Mouse (Mus musculus) retina, postnatal 1 day (tissue): ENCODE measurements around the gene Fam189b.
"Not testable (repeated sequence)": the region's sequence is repeated elsewhere in the genome, so short reads cannot be mapped to it uniquely, and the experiment has no call there.

Source experiments
- DNase-seq: peaks from one replicate; pipeline ENCODE4 v3.0.0-alpha.2; 2012

The Fam189b gene

DNA sequence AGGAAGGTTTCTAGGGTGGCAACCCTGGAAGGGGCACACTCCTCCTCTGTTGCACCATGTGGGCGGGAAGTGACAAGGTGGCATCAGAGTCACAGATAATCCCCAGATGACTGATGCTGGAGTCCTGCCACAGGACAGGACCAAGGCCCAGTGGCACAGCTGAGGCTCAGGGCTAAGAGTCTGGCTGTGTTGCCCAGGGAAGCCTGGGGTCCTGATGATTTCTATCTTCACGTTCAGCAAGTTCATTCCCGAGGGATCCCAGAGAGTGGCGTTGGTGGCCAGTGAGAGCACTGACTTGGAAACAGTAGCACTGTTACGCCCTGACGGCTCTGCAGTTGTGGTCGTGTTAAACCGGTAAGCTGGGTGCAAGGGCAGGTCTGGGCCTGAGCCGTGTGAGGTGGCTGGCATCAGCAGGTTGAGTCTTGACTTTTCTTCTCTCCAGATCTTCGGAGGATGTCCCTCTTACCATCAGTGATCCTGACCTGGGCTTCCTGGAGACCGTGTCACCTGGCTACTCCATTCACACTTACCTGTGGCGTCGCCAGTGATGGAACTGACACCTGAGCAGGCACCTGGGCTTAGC, 25.2 kb downstream of the Fam189b start:
- no peak for DNase-seq

DNA sequence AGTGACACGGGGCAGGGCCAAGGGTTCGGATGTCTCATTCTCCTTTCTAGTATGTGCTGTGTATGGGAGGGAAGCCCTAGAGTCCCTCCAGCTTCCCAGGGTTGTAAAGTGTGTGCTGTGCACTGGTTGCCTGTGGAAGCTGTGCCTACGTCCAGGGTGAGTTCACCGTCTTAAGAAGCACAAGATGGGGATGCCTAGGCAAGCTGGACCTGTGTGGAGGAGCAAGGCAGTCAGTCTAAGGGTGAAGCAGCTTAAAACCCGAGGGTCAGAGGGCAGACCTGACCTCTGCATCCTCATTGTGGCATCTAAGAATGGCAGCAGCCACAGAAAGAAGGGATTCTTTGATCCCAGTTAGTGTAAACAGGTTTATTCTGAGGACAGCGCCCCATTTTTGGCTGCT, 25.8 kb downstream of the Fam189b start:
- DNase-seq, result no peak

DNA sequence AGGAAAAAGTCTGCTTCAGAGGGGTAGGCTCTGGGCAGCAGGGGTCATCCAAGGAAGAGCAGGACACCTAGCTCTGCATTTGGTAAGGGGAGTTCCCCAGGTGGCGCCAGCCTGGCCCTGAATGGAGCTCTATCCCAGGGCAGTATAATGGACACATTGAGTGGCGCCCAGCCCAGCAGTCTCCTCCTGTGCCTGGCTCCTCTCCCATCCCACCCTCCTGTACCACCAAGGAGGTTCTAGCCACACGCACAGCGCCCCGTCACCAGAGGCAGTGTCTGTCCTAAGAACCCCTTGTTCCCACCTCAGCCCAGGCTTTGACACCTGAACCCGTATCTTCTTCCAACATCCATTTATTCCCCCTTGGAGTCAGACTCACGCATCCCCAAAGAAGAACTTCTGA, 26.8 kb downstream of the Fam189b start:
- DNase-seq, result no peak

DNA sequence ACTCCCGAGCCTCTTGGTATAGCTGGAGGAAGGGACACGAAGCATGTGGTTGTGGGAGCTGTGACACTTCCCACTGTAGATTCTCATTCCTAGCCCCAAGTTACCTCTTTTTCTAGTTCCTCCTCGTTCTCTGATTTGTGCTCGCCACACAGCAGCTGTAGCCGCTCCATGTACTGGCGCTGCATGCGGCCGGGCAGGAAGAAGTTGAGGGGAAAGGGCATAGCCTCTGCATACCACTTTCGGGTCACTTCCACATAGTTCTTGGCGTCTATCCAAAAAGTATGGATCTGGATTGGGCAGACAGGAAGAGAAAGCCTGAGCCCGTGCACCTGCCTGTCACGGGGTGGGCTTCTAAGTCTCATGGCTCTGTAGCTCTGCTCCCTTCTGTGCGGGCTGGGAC, 27.2 kb downstream of the Fam189b start:
- no peak for DNase-seq

DNA sequence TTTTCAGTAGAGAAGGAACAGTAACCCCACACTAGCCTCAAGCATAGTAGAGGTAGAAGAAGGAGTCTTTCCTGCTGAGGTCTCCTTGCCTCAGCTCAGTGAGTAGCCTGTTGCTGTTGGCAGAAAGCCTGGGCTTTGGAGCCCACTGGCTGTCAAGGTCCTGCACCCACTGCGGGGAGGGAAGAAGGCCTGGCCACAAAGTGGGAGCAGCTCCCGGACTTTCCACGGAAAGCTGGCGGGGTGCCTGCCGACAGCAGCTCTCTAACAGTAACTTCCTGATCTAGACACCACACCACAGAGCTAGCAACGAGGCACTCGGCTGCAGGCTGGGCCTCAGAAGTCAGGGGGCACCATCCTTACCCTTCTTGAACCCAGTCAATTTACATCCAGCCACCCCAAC, 27.8 kb downstream of the Fam189b start:
- DNase-seq, result no peak

DNA sequence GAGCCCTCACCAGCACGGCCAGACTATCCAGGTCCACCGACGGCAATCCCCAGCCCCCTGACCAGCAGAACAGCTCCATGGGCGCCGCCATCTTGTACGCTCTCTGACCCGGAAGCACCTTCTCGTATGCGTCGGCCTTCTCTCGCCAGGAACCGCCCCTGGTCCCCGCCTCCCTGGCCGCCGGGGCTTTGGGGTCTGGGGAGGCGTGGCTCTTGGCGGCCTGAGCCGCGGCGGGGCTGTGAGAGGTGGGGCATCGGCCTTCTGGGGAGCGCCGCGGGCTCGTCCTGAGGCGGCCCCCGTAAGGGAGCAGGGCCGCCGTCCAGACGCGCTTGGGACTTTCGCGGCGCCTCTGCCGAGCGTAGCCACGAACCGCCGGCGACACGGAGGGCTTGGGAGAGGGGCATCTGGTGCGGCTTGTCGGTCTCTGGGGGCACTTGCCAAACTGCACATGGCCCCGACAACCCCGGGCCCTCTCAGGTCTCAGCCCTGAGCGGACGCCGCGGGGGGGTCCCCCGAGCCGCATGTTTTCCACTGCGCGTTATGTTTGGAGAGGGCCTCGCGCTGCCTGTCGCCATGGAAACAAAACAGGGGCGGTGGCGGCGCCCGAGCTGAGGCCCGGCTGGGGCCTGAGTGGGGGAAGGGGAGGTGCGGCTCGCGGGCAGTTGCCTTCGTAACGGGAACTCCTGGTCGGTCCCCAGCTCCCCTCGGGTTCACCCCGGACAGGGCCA, 31.0 kb downstream of the Fam189b start:
- peak; percentile 97 for DNase-seq

DNA sequence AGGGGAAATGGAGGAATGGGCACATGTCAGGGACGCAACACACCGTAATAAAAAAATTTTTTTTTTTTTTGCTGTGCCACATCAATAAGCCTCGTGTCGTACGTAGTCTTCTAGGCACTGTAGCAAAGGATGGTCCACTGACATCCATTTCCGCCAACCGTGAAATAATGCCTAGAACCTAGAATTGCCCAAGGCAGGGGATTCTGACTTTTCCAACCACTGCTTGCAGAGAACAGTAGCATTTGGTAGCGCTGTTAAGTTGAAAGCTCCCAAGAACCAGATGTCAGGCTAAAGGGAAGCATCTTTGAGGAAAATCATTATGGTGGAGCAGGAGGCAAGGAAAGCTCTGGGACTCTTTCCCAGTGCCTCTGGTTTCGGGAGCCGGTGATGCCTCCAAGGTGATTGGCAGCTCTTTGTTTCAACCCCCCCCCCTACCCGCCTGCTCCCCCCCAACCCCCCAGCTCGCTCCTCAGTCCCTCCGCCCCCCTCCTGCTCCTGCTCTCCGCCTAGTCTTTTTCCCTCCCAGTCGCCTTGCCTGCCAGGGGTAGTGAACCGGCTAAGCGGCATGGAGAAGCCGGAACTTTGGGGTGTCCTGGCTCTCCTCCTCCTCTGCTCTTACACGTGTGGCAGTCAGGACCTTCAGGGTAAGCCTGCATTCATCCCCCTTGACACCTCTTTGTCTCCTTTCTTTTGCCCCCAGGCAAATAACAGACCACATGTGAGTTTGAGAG, 31.9 kb downstream of the Fam189b start, which contains the start of gene Thbs3:
Gene Thbs3 (plus strand): TSS at position 500 of the 731 bp plus-strand sequence.
- DNase-seq, result peak; percentile 68

DNA sequence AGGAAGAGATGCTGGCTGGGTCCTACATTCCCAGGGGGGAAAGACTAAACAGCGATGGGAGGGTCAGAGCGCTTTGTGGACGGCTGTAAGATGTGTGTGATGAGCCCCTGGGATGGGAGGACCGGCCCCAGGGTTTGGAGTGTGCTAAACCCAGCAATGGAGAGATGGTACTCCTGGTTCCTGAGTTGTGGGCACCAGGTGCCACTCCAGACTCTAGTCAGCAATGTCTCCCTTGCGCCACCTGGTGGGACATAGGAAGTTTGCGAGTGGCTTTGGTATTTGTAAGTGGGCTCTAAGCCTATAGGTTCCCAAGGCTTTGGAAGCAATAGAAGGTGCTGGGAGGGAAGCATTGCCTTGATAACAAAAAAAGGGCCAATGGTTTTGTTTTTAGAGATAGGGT, 32.9 kb downstream of the Fam189b start:
- DNase-seq, result peak; percentile 93

DNA sequence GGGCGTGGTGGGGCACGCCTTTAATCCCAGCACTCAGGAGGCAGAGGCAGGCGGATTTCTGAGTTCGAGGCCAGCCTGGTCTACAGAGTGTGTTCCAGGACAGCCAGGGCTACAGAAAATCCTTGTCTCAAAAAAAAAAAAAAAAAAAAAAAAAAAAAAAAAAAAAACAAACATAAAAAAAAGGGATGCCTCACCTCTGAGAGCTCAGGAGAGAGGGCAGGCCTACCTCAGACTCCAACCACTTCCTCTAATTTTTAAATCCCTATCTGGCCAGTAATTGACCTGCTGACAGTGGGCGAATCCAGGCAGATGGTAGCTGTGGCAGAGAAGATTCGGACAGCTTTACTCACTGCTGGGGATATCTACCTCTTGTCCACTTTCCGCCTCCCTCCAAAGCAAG, 33.5 kb downstream of the Fam189b start:
- DNase-seq, result not testable (repeated sequence)

DNA sequence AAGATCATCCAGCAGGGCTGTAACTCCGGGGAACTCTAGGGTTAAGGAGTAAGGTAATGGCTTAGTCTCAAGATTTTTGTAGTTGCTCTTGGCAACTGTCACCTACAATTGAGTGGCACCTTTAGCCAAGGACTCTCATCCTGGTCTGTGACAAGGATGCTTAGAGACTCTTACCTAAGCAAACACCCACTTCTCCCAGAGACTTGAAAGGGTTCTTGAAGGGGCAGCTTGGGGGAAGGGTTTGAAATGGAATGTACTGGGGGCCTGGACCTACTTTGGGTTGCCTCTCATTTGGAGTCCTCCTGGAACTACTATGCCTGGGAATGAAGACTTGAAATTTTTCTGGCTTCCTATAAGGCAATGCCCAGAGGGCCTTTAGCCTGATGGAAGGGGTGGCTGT, 35.3 kb downstream of the Fam189b start:
- no peak for DNase-seq

DNA sequence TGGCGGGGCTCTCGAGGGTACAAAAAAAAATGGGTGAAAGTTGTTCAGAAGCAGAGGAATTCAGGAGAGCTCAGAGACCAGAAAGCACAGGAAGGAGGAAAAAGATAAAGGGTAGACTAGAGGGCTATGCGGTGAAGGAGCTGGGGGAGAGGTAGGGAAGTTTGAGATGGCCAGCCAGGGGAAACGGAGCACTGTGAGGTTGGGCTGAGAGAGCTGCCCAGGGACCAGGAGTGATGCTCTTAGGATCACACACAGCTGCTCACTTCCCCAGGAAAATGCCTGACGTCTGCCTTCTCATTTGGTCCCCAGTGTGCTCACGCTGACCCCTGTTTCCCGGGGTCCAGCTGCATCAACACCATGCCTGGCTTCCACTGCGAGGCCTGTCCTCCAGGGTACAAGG, 36.6 kb downstream of the Fam189b start:
- DNase-seq, result no peak

DNA sequence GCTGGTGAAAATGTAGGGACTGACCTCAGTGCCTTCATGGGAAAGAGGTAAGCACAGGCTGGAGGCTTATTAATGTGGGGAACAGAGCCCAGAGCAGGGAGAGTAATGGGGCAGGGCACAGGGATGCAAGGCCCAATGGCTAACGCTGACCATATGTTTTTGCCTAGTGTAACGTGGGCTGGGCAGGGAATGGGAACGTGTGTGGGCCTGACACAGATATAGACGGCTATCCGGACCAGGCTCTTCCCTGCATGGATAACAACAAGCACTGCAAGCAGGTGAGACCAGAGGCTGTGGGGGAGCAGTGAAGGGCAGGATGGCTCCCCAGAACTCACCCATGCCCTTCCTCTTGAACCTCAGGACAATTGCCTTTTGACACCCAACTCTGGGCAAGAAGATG, 38.2 kb downstream of the Fam189b start:
- DNase-seq, result no peak

DNA sequence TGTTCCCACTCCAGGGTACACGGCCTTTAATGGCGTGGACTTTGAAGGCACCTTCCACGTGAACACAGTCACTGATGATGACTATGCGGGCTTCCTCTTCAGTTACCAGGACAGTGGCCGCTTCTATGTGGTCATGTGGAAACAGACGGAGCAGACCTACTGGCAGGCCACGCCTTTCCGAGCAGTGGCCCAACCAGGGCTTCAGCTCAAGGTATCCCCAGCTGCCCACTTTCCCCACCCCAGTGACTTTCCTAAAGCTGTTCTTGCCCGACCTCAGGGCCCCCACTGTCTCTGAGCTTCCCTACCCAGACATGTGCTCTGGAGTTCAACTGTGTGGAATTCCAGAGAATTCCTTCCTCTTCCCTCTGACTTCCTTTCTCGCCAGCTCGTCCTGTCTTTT, 41.9 kb downstream of the Fam189b start:
- DNase-seq, result no peak

DNA sequence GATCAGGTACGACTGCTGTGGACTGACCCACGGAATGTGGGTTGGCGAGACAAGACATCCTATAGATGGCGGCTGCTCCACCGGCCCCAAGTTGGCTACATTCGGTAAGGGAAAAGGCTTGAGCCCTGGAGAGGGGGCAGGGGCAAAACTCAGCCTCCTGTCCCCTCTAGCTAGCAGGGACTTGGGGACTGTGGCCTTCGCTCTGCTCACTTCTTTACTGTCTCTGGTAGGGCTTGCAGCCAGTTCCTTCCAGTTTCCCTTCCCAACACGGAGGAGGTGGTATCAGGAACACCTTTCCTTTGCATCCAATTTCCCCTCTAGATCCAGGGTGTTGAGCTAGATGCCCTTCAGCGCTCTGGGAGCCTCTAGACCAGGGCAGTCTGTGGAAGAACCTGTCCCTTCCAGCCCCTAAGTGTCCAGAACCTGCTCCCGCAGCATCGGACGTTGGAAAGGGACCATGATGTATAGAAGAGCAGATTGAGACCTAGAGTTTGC, 42.4 kb downstream of the Fam189b start:
- DNase-seq, result no peak

DNA sequence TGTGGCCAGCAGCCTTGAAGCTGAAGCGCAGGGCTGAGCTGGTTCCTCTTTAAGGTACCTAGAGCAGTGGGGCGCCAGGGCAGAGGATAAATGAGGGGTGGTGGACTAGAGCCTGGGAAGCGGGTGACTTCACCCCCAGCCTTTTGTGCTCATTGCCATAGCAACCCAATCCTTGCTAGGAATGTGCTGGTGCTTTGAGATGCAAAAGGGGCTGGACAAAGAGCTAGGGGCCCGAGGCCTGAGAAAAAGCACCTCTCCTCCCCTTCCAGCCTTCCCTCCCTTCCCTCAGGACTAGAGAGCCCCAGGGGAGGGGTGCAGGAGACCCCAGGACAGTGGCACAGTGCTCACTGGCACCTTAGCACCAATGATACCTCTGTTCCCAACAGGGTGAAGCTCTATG, 43.0 kb downstream of the Fam189b start:
- peak; percentile 72 for DNase-seq

DNA sequence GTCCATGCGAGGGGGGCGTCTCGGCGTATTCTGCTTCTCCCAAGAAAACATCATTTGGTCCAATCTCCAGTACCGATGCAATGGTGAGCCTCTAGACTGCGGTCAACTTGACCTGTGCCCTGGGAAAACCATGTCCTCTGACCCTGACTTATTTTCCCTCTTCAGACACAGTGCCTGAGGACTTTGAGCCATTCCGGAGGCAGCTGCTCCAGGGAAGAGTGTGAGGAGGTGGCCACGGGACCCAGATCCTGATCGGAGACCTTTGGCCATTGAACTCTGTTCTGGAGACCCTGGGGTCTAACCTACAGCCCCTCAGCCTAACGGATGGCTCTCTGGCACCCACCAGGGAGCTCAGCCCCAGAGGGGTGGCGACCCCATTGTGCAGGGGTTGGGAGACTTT, 43.4 kb downstream of the Fam189b start:
- DNase-seq, result no peak

DNA sequence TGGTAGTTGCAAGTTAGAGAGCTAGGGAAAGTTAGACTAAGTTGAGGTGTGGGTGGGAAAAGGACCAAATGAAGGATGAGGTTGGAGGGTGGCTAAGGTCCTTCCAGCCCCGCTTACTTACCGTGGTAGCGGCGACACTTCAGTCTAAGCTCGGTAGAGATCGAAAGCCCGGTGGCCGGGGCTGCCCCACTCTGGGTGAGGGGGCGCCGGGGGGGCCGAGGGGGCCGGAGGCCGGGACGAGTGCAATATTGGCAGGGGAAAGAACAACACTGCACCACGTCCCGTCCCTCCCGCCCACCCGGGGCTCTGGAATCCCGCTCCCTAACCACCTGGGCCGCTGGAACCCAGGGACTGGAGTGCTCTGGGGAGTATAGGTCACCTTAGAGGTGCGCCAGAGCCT, 44.0 kb downstream of the Fam189b start, which contains the start of gene Mtx1:
Gene Mtx1 (minus strand): TSS at position 189 of the 400 bp plus-strand sequence.
- DNase-seq, result no peak

DNA sequence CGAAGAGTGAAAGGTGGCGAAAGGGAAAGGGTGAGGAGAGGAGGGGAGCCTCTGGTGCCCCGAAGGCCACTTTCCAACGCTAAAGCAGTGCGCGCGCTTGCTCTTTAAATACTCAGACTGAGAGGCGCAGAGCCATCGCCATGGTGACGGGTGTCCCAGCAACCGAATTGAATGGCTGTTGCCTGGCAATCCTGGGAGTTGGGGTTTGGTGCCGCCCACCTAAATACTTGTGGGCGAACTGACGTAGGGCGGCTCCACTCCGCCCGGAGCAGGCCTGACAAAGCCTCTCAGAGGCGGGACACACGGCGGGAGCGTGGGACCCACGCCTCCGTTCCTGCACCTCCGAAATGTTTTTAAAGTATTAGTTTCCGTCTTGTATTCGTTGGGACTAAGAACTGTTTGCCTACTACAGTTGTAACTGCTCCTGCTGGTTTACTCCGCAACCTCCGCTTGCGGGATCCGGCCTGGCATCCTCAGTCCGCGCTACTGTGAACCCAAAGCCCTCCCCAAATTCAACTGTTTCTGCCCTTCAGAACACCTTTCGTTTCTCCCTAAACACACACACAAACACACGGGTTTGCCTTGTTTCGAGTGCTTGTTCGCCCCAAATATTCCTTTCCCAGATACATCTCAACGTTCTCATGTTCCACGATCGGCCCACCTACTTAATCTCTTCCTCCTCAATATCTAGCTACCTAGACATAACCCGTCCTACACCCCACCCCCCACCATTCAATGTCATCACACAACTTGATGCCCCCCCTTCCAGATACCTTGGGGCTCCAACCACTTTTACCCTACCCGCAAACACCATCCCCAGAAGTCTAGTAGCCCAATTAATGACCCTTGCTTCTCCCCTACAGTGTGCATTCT, 44.6 kb downstream of the Fam189b start:
- DNase-seq, result peak; percentile 97

DNA sequence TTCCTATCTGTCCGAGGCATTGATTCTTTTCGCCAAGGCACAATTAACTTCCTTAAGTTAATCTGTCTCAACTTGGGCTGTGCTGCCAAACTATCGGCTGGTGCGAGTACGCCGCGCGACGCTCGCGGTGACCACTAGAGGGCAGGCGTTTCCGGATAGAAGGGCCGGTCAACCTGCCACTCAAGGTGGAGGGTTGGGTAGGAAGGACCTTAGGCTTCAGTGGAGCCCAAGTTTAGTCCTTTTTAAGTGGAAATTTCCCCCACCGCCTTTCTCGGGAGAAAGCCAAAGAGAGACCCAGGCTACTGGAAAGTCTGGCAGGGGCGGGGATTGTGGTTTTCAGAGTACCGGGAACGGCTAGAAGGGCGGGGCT, 45.2 kb downstream of the Fam189b start:
- DNase-seq, result peak; percentile 87

DNA sequence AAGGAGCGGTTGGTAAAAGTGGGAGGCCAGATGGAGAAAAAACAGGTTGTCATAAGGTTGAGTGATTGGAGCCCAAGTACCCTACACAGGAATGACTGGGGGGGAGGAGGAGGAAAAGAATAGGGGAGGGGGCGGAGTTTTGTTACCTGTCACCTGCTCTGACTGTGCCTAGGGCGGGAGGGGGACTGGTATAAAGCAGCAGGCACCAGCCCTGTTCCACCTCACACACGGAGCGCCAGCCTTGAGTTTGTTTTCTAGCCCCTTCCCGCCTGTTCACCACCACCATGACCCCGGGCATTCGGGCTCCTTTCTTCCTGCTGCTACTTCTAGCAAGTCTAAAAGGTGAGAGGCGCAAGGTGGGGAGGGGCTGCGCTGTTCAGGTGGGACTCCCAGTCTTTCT, 45.9 kb downstream of the Fam189b start, which contains the start of gene Muc1:
Gene Muc1 (plus strand): TSS at position 222 of the 400 bp plus-strand sequence.
- DNase-seq, result no peak

DNA sequence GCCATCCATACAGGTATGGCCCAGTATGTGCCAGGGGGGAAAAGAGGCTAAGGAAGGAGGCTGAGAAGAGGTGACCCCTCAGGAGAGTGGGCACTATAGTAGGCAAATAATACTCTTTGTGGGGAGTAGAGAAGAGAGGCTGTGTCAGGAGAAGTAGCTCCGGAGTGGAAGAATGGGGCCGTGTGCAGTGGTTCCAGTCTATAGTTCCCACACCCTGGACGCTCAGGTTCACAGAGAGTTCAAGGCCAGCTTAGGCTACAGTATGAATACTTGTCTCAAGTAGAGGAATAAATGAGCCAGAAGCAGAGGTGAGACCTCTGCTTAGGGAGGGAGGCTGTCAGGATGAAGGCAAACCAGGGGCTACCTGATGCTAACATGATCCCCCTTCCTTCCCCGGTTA, 46.3 kb downstream of the Fam189b start:
- no peak for DNase-seq

DNA sequence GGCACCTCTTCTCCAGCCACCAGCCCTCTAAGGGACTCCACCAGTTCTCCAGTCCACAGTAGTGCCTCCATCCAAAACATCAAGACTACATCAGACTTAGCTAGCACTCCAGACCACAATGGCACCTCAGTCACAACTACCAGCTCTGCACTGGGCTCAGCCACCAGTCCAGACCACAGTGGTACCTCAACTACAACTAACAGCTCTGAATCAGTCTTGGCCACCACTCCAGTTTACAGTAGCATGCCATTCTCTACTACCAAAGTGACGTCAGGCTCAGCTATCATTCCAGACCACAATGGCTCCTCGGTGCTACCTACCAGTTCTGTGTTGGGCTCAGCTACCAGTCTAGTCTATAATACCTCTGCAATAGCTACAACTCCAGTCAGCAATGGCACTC, 47.6 kb downstream of the Fam189b start:
- no peak for DNase-seq

DNA sequence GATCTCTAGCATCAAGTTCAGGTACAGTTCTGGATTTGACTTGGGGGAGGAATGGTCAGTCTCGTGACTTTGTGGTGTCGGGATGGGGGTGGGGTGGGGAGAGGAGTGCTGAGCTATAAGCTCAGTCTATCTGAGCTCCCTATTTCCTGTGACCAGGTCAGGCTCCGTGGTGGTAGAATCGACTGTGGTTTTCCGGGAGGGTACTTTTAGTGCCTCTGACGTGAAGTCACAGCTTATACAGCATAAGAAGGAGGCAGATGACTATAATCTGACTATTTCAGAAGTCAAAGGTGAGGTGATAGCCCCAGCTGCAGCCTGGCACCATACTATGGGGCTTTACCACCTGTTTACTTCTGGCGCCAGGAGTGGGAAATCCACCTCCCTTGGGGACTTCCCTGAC, 48.4 kb downstream of the Fam189b start:
- no peak for DNase-seq
